Mouse (Mus musculus): Measurements from ENCODE around the gene Gm5798. TPM values are rescaled to one million over a fixed set of nuclear protein-coding genes. Genes with fewer than 3 reads are reported as not detected.

Gm5798 gene
- not detected for total RNA-seq (2023)

DNA sequence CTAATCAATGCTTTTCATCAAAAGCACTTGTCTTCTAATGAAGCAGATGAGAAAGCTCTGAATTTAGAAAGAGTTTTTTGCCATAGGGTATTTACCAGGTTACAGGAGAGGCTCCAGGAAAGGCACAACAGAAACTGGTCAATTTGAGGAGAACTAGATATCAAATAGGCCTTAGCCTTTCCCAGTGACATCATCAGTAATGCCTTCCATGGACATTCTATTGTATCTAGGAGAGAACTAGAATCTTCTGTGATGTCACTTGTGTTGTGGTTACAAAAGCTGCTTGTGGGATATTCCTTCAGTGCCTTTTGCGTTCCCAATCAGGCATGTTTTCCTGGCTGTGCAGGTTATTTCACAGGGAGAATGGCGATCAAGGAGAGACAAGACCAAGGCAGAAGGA is at the start of gene Gm5798:
TSS of gene Gm5798 (plus strand) at position 301 of the 400 bp plus-strand sequence.

GRCm38 (mm10) chr14:41386279-41386678 is 37.9 kb downstream of the Gm5798 start, which contains the start of gene Gm7945:
Gm7945 (minus strand) TSS chr14:41386379.

Other genes starting within 250 kb of the Gm5798 start
- not detected for gene Mat1a, start 243.6 kb upstream of the Gm5798 start, total RNA-seq (2023)
- not detected for gene Sftpa1, start 216.8 kb upstream of the Gm5798 start, total RNA-seq (2023)
- not detected for gene Mbl1, start 197.2 kb upstream of the Gm5798 start, total RNA-seq (2023)
- not detected for gene Sftpd, start 163.5 kb upstream of the Gm5798 start, total RNA-seq (2023)
- gene Gm2832, start 69.8 kb upstream of the Gm5798 start, total RNA-seq (2023): not detected
- gene Gm7945, start 37.8 kb downstream of the Gm5798 start, total RNA-seq (2023): not detected
- not detected for gene Gm6482, start 59.7 kb downstream of the Gm5798 start, total RNA-seq (2023)
- not detected for gene Gm7954, start 104.9 kb downstream of the Gm5798 start, total RNA-seq (2023)
- not detected for gene Gm3486, start 140.9 kb downstream of the Gm5798 start, total RNA-seq (2023)
- gene Gm7970, start 207.0 kb downstream of the Gm5798 start, total RNA-seq (2023): not detected
- gene 1700049E17Rik2, start 224.6 kb downstream of the Gm5798 start, total RNA-seq (2023): not detected

Measured in monocyte, adult 59 days (primary cell).